Mouse (Mus musculus) C2C12 (cell line): ENCODE data around the gene St8sia1. TPM values are rescaled to one million over a fixed set of nuclear protein-coding genes. Genes with fewer than 3 reads are reported as not detected.

Source experiments
- H3K27me3 ChIP-seq: one replicate; pipeline ENCODE4 v1.6.1; 2011; ENCODE audit not compliant: control insufficient read depth, insufficient read depth, insufficient read length
- H3K36me3 ChIP-seq: one replicate; pipeline ENCODE4 v1.6.1; 2011; ENCODE audit not compliant: control insufficient read depth, insufficient read depth
- H3K4me3 ChIP-seq: one replicate; pipeline ENCODE4 v1.5.1; 2011; ENCODE audit warnings: mild to moderate bottlenecking, control low read depth; ENCODE audit not compliant: poor library complexity, insufficient read depth, severe bottlenecking
- H3K79me2 ChIP-seq: one replicate; pipeline ENCODE4 v1.6.1; 2011; ENCODE audit not compliant: control insufficient read depth, insufficient read depth
- H3K79me3 ChIP-seq: one replicate; pipeline ENCODE4 v1.6.1; 2011; ENCODE audit warnings: low read depth, control low read depth
- H3ac ChIP-seq: one replicate; pipeline ENCODE3; 2011; ENCODE audit warnings: low read depth; ENCODE audit not compliant: control insufficient read depth, insufficient read length
- CEBPB ChIP-seq: IDR thresholded peaks from one replicate; pipeline ENCODE4 v1.6.1; 2011; ENCODE audit warnings: low read depth, mild to moderate bottlenecking, control low read depth, moderate library complexity
- CTCF ChIP-seq: IDR thresholded peaks from one replicate; pipeline ENCODE4 v1.5.1; 2011; ENCODE audit not compliant: control insufficient read depth, insufficient read depth, insufficient read length
- FOSL1 ChIP-seq: IDR thresholded peaks from one replicate; pipeline ENCODE4 v1.8.0; 2011; ENCODE audit warnings: mild to moderate bottlenecking, low read length; ENCODE audit not compliant: poor library complexity, insufficient read depth, severe bottlenecking
- MAX ChIP-seq: IDR thresholded peaks from one replicate; pipeline ENCODE4 v1.6.1; 2011; ENCODE audit warnings: mild to moderate bottlenecking, control low read depth
- MYOD1 ChIP-seq: IDR thresholded peaks from one replicate; pipeline ENCODE4 v1.6.1; 2011; ENCODE audit warnings: low read depth; ENCODE audit not compliant: control insufficient read depth, insufficient read length
- MYOG ChIP-seq: IDR thresholded peaks from one replicate; pipeline ENCODE4 v1.6.1; 2011; ENCODE audit not compliant: control insufficient read depth, insufficient read length; ENCODE audit errors: extremely low read depth
- USF1 ChIP-seq: IDR thresholded peaks from one replicate; pipeline ENCODE4 v1.6.1; 2011; ENCODE audit warnings: low read depth, mild to moderate bottlenecking, control low read depth, moderate library complexity
- polyA plus RNA-seq: library from polyadenylated mRNA; unstranded; fragments of >200 nt; fragmentation: generic; extraction: Trizol; gene quantifications from one replicate; pipeline ENCODE4 v1.2.1, GENCODE M21; 2012; ENCODE audit warnings: missing spikeins

Gene St8sia1
- polyA plus RNA-seq, 1 experiment, result not detected

GRCm38 (mm10) chr6:142956556-142956955 is 7.7 kb downstream of the St8sia1 start:
- H3K4me3 ChIP-seq, result no peak overlapping the region
- H3K79me2 ChIP-seq, result no peaks in the 10 kb centered on the region
- H3K36me3 ChIP-seq, result no peaks in the 10 kb centered on the region
- TF ChIP-seq MYOD1 (no peak), CEBPB (no peak), MAX (no peak), CTCF (no peak), USF1 (no peak), FOSL1 (no peak), MYOG (no peak)
- H3ac ChIP-seq, result no peak overlapping the region
- peaks cover 13% of the 10 kb centered on the region for H3K27me3 ChIP-seq
- H3K79me3 ChIP-seq, result no peaks in the 10 kb centered on the region

DNA sequence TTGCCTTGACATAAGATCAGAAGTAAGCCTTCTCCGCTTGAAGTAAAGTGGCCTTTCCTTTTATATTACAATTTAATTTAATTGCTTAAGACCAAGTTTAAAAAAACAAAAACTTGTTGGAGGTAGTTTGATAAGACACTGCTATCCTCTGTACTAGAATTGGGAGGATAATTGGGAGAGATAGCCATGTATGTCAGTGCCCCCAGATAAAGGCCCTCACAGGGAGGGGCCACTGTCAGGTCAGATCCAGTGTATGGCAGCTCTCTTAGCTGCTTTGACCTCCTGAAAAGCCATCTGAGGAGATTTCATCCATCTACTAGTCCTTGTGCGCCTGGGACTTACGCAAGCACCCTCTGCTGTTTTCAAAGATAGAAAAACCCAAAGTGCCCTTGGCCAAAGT is 9.0 kb downstream of the St8sia1 start:
- Histone ChIP-seq H3K27me3 (peaks cover 9% of the 10 kb centered on the region), H3K4me3 (no peak overlapping the region), H3K79me2 (no peaks in the 10 kb centered on the region), H3K79me3 (no peaks in the 10 kb centered on the region), H3K36me3 (no peaks in the 10 kb centered on the region), H3ac (no peak overlapping the region)
- TF ChIP-seq MAX (no peak), FOSL1 (no peak), USF1 (no peak), CTCF (no peak), MYOG (no peak), CEBPB (no peak), MYOD1 (no peak)

- Histone ChIP-seq H3K27me3 (peaks cover 5% of the 10 kb centered on the region), H3K4me3 (no peak overlapping the region), H3K79me3 (no peaks in the 10 kb centered on the region), H3K36me3 (no peaks in the 10 kb centered on the region), H3ac (no peak overlapping the region), H3K79me2 (no peaks in the 10 kb centered on the region)
- TF ChIP-seq CTCF (no peak), CEBPB (no peak), MYOD1 (no peak), FOSL1 (no peak), USF1 (no peak), MAX (no peak), MYOG (no peak)
Measured at GRCm38 (mm10) chr6:142953189-142953588, 11.1 kb downstream of the St8sia1 start.

DNA sequence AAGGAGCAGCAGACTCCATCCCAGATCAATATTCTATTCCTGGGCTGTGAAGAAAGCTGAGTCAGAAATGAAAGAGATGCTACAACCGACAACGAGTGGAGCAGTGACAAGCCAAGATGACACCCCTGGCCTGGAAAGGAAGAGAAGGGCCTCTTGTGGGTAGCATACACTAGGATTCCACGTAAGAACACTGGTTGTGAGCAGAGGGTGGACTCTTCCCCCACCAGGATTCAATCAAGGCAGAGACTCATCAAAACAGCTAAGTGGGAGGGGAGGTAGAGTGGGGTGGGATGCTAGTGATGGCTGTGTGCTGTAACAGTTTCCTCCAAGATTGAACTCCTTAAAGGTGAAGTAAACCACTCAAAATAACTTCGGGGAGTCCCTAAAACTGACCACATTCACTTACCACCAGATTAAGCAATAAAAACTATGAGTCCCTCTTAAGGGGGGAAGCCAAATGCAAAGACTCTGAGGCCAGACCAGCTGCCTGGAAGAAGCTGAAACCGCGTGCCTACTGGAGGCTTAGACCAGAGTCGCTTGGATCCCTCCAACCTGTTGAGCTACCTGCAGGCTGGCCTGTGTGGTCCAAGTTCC is 11.8 kb downstream of the St8sia1 start:
- Histone ChIP-seq H3K79me3 (no peaks in the 10 kb centered on the region), H3K79me2 (no peaks in the 10 kb centered on the region), H3K4me3 (no peak overlapping the region), H3K27me3 (peaks cover 4% of the 10 kb centered on the region), H3ac (no peak overlapping the region), H3K36me3 (no peaks in the 10 kb centered on the region)
- TF ChIP-seq MYOG (no peak), FOSL1 (no peak), CTCF (no peak)

GRCm38 (mm10) chr6:142951564-142952308 is 12.5 kb downstream of the St8sia1 start:
- no peak overlapping the region for H3ac ChIP-seq
- no peaks in the 10 kb centered on the region for H3K36me3 ChIP-seq
- no peak overlapping the region for H3K4me3 ChIP-seq
- H3K27me3 ChIP-seq, result peaks cover 1% of the 10 kb centered on the region
- TF ChIP-seq MYOG (no peak), MYOD1 (no peak), CEBPB (no peak), CTCF (no peak), MAX (no peak), USF1 (no peak), FOSL1 (no peak)
- no peaks in the 10 kb centered on the region for H3K79me3 ChIP-seq
- no peaks in the 10 kb centered on the region for H3K79me2 ChIP-seq

- Histone ChIP-seq H3K79me3 (no peaks in the 10 kb centered on the region), H3K27me3 (no peaks in the 10 kb centered on the region), H3K4me3 (no peak overlapping the region), H3ac (no peak overlapping the region), H3K36me3 (no peaks in the 10 kb centered on the region), H3K79me2 (no peaks in the 10 kb centered on the region)
- TF ChIP-seq MYOG (no peak), FOSL1 (no peak), MAX (no peak), CTCF (no peak), CEBPB (no peak), USF1 (no peak), MYOD1 (no peak)
Measured at GRCm38 (mm10) chr6:142950354-142950753, 13.9 kb downstream of the St8sia1 start.
